Mouse (Mus musculus) thymus, adult 18-20 months (tissue): ENCODE data around the gene Ddx18.

Source experiments
- DNase-seq, 2 experiments: peaks; one replicate each; pipeline ENCODE4 v3.0.0; 2022; ENCODE audit warnings: mixed read lengths in 2 of 2

The Ddx18 gene

DNA sequence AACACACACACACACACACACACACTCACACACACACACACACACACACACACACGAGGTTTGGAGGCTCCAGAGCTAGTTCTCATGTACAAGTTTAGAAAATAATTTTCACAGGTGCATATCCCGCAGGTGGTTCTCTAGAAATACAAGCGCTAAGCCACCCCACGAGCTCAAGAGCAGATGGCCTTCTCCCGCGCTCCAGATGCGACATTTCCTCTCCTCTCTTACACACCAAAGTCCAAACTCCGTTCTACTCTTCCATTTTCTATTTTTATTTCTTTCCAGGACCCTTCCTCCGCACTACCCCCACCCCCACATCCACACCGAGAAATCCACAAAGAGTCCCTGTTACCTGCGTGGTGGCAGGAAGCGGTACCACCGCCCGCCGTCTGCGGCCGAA is 40.7 kb downstream of the Ddx18 start:
- no peak for DNase-seq

DNA sequence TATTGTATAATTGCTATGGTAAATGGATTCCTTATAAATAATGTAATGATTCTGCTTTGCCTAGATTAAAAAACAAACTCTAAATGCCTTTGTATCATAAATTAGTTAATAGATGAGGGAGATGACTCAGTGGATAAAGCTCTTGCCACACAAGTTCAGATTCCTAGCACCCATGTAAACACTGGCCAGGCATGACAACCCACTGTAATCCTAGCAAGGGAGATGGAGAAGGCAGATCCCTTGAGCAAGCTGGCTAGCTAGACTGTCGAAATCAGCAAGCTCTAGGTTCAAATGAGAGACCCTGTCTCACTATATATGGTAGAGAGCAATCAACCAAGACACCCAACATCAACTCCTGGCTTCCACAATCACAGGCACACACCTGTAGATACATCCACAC is 49.2 kb downstream of the Ddx18 start:
- DNase-seq: no peak

DNA sequence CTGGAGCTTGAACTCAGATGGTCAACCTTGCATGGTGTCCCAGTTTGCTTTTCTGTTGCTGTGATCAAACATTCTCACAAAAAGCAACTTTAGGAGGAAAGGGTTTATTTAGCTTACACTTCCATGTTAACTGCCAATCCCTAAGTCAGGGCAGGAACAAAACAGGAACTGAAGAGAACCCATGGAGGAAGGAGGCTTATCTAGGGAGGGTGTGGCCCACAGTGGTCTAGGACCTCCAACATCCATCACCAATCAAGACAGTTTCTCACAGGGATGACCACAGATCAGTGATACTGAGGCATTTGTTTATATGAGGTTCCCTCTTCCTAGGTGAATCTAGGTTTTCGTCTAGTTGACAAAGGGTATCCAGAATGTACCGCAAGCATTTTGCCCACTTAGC is 55.8 kb downstream of the Ddx18 start:
- no peak for DNase-seq

DNA sequence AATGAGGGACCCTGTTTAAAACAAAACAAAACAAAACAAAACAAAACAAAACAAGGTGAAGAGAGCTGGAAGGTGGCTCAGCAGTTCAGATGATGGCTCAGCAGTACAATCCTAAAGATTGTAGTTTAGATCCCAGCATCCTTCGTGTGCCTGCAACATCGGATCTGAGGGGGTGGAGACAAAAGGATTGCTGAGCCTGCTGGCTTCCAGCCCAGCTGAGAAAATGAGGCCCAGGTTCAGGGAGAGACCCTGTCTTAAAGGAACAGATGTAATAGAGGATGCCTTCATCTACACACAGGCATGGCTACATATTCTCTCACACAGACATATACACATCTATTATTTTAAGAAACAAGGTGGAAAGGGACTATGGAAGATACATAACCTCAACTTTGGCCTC is 56.6 kb downstream of the Ddx18 start:
- DNase-seq: no peak

DNA sequence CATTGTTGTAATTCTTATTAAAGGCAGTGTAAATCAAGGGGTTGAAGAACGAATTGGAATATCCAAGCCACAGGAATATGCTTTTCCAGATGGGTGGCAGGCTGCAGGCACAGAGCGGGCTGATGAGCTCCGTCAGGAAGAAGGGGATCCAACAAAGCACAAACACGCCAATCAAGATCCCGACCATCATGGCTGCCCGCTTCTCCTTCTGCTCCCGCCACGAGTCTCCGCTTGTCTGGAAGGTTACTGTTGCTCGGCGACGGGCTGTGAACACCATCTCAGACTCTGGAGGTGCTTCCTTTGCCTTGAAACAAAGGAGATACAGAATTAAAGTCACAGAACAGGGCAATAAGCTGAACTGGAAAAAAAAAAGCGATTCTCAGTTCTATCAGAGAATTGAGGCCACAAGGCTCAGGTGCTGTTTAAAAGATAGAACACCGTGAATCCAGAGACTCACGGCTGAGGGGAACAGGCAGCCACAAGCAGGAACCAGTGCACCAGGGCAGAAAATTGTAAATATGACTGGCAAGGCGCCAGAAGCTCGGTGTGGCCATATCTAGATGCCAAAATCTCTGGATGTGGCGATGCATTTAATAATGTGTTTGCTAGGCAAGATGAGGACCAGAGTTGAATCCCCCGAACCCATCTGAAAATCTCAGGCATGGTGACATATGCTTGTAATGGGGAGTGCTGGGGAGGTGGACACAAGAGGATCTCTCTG is 57.2 kb downstream of the Ddx18 start:
- DNase-seq: no peak

DNA sequence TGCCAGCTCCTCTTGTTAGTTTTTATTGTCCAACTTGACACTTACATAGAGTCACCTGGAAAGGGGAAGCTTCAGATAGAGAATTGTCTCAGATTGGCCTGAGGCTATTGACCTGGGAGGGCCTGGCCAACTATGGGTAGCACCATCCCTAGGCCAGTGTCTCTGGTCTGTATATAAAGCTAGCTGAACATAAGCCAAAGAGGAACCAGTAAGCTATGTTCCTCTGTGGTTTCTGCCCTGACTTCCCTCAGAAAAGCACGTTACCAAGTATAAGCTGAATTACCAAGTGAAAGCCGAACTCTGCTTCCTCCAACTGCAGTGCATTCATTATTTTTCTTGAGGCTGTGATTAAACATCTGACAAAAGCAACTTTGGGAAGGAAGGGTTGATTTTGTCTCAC is 59.1 kb downstream of the Ddx18 start:
- DNase-seq: no peak
